Mouse (Mus musculus): ENCODE measurements around the gene Utp4. TPM values are rescaled to one million over a fixed set of nuclear protein-coding genes. Genes with fewer than 3 reads are reported as not detected.

Gene Utp4
- total and polyA plus RNA-seq, 3 experiments = 123 to 218 (median 174) TPM

DNA sequence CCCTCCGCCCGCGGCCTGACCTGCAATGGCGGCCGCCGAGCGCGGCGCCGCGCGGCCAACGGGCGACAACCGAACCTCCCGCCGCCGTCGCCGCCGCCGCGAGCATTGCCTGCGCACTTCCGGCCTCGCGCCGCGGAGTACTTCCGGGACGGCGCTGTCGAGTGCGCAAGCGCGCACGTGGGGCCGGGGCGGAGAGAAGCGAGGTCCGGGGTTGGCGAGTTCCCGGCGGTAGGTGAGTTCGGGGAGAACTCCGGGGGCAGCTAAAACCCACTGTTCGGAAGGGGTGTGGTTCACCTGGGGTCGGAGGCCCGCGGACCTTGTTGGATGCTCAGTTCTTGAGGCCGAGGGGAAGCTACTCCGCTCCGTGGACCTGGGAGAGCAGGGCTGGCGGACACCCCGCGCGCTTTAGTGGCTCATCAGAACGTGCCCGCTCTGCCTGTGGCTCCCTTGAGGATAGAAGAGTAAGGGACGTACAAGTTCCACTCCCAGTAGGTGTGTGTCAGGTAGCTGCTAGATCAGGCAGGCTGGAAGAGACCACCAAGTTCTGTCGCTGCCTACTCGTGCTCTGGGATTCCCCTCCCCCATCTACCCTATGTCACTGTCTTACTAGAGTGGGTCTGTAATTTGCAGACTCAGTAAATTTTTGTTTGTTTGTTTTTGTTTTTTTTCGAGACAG is at the start of gene Utp4 (continued):
- TF ChIP-seq RAD21 (IDR thresholded peaks at IDR 0.05; ENCODE audit: low read depth, low read length) (no peak), KAT2A (conservative IDR thresholded peaks at IDR 0.05; ENCODE audit: low read depth, low read length) (no peak; the same call in 1 of the 2 replicates), UBTF (IDR thresholded peaks at IDR 0.05; ENCODE audit: borderline replicate concordance, insufficient read depth, low read depth, low read length) (no peak)

- no peak overlapping the region for H3K9ac ChIP-seq (ENCODE audit: control insufficient read depth, low read depth, low read length, poor library complexity, severe bottlenecking)
- no peak for TF ChIP-seq TAL1 (IDR thresholded peaks at IDR 0.05; ENCODE audit: low read length)
- no peak for TF ChIP-seq NRF1 (IDR thresholded peaks at IDR 0.05; ENCODE audit: insufficient read depth, low read depth, low read length, poor library complexity, severe bottlenecking)
- TF ChIP-seq BHLHE40 (IDR thresholded peaks at IDR 0.05; ENCODE audit: borderline replicate concordance, low read depth, low read length) = no peak
- no peak for TF ChIP-seq CHD2 (IDR thresholded peaks at IDR 0.05; ENCODE audit: low read length)
- no peak for TF ChIP-seq USF1 (IDR thresholded peaks at IDR 0.05; ENCODE audit: low read depth, low read length)
- no peak for TF ChIP-seq ELF1 (IDR thresholded peaks at IDR 0.05; ENCODE audit: low read depth, low read length)
- TF ChIP-seq GABPA (IDR thresholded peaks at IDR 0.05; ENCODE audit: low read depth, low read length) = no peak
- no peak for TF ChIP-seq SMC3 (IDR thresholded peaks at IDR 0.05; ENCODE audit: low read depth, low read length)
- no peak for TF ChIP-seq E2F4 (IDR thresholded peaks at IDR 0.05; ENCODE audit: borderline replicate concordance, low read depth, low read length)
- TF ChIP-seq SIN3A (IDR thresholded peaks at IDR 0.05; ENCODE audit: low read length) = no peak
- TF ChIP-seq EP300 (IDR thresholded peaks at IDR 0.05; ENCODE audit: low read depth in 1 of 2, low read length in 2 of 2) = no peak
- no peaks in the 10 kb centered on the region for H3K27me3 ChIP-seq (ENCODE audit: control insufficient read depth in 1 of 2, insufficient read depth in 2 of 2, low read length in 2 of 2)
- no peaks in the 10 kb centered on the region for H3K9me3 ChIP-seq (replicated peaks; ENCODE audit: insufficient read depth, low read length)
- no peaks in the 10 kb centered on the region for H3K79me2 ChIP-seq (ENCODE audit: control insufficient read depth, insufficient read depth, low read length, poor library complexity)
- no peak overlapping the region for H3K27ac ChIP-seq (ENCODE audit: control insufficient read depth, low read depth, low read length)
- no peaks in the 10 kb centered on the region for H3K36me3 ChIP-seq (ENCODE audit: control insufficient read depth in 1 of 2, insufficient read depth in 2 of 2, low read length in 2 of 2)
- H3K4me3 ChIP-seq (ENCODE audit: control insufficient read depth in 1 of 2, insufficient read depth in 1 of 2, low read depth in 2 of 2, low read length in 2 of 2) = no peak overlapping the region
- no peaks in the 10 kb centered on the region for H3K4me1 ChIP-seq (ENCODE audit: control insufficient read depth in 1 of 2, insufficient read depth in 2 of 2, low read length in 2 of 2)
- DNase-seq (ENCODE audit: low read depth, low spot score) = no peak
These were observed 43.4 kb upstream of the Utp4 start for GRCm38 (mm10) chr8:106850034-106850433.

DNA sequence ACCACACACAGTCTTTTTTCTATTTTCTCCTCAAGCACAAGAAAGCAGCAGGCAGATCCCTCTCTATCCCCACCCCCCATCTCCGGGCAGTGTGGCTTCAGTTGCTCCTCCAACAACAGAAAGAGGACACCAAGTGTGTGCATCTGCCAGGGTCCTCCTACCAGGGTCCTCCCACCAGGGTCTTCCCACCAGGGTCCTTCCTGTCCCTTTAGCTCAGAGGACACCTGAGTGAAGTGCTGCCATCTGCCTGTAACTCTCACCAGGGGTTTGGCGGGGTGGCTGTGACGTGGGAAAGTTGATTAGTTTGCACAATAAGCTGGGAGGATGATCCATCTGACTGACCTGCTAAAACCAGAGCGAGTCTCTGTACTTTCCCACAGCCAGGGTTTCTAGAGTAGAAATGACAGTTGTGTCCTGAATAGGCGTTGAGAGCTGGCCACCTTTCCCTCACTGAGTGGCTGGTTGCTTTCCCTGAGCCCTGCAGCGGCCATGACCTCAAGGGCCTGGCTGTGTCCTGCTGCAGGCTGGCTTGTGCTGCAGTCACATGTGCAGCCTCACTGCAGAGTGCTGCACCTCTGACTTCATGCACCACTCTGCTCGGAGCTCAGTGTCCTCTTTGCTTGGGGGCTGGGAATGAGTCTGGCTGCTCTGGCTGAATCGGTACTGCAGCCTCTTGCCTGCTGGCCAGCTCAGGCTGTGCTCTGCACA is 38.7 kb upstream of the Utp4 start:
- Histone ChIP-seq H3K9me3 (replicated peaks; ENCODE audit: insufficient read depth, low read length) (no peaks in the 10 kb centered on the region), H3K4me1 (ENCODE audit: control insufficient read depth in 1 of 2, insufficient read depth in 2 of 2, low read length in 2 of 2) (no peaks in the 10 kb centered on the region), H3K9ac (ENCODE audit: control insufficient read depth, low read depth, low read length, poor library complexity, severe bottlenecking) (no peak overlapping the region), H3K27ac (ENCODE audit: control insufficient read depth, low read depth, low read length) (no peak overlapping the region), H3K36me3 (ENCODE audit: control insufficient read depth in 1 of 2, insufficient read depth in 2 of 2, low read length in 2 of 2) (no peaks in the 10 kb centered on the region), H3K4me3 (ENCODE audit: control insufficient read depth in 1 of 2, insufficient read depth in 1 of 2, low read depth in 2 of 2, low read length in 2 of 2) (no peak overlapping the region), H3K27me3 (ENCODE audit: control insufficient read depth in 1 of 2, insufficient read depth in 2 of 2, low read length in 2 of 2) (no peaks in the 10 kb centered on the region), H3K79me2 (ENCODE audit: control insufficient read depth, insufficient read depth, low read length, poor library complexity) (no peaks in the 10 kb centered on the region)
- no peak for DNase-seq (ENCODE audit: low read depth, low spot score)
- TF ChIP-seq GABPA (IDR thresholded peaks at IDR 0.05; ENCODE audit: low read depth, low read length) (no peak), CTCF (IDR thresholded peaks at IDR 0.05 in 2 of 3, conservative IDR thresholded peaks at IDR 0.05 in 1 of 3; ENCODE audit: control insufficient read depth in 1 of 3, insufficient read depth in 1 of 3, low read depth in 2 of 3, low read length in 3 of 3, poor library complexity in 1 of 3, severe bottlenecking in 1 of 3) (no peak), MAZ (IDR thresholded peaks at IDR 0.05; ENCODE audit: low read depth, low read length) (no peak), MAFK (IDR thresholded peaks at IDR 0.05; ENCODE audit: borderline replicate concordance, low read depth, low read length) (no peak), TCF12 (IDR thresholded peaks at IDR 0.05; ENCODE audit: low read depth, low read length) (no peak), MYB (IDR thresholded peaks at IDR 0.05; ENCODE audit: low read depth, low read length) (no peak), MXI1 (IDR thresholded peaks at IDR 0.05; ENCODE audit: low read depth, low read length) (no peak), ETS1 (IDR thresholded peaks at IDR 0.05; ENCODE audit: low read depth, low read length) (no peak), EP300 (IDR thresholded peaks at IDR 0.05; ENCODE audit: low read depth in 1 of 2, low read length in 2 of 2) (no peak)
